In the genomic region with DNA sequence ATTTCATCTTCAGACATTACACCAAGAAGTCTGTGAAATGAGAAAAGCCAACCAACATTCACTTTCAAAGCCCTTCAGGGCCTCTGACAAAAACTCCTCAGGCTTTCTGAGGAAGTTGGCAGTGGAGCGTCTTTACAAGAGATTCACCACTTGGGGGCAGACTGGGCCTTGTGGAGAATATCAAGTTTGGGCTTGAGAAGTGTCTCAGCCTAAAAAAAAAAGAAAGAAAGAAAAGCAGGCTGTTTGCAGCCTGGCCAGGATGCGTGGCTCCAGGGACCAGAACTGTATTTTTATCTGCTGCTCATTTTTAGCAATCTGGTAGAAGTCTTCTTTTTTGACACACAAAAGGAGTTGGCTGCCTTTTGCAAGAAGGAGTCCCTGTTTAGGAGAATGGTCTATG, we compare ENCODE assay signal across 9 mouse cellular contexts.
DNase-seq lines count a peak whose midpoint lies in the region; ATAC-seq and TF ChIP-seq lines count a peak whose summit lies in the region.
"Had no signal": no experiment of that assay in that cellular context is flagged by ENCODE, and none has a peak within 500 bp of the region (broad histone marks: within the 10 kb centered on the region; RNA-seq: fewer than 3 reads in every experiment).

No protein-coding gene starts in this region.

- no peaks in the 10 kb centered on the region for H3K36me3 ChIP-seq in forebrain, embryonic 10.5 days (replicated peaks)
- no peaks in the 10 kb centered on the region for H3K36me3 ChIP-seq in forebrain, embryonic 12.5 days (replicated peaks)
- H3K36me3 ChIP-seq in MEL (ENCODE audit: control insufficient read depth in 1 of 2, insufficient read depth in 2 of 2, low read length in 2 of 2) = no peaks in the 10 kb centered on the region
- no peaks in the 10 kb centered on the region for H3K36me3 ChIP-seq in small intestine, adult 2 months (ENCODE audit: control insufficient read depth, insufficient read depth, low read length)
- H3K36me3 ChIP-seq: hindbrain, embryonic 15.5 days had no signal

- H3K4me1 ChIP-seq in forebrain, embryonic 10.5 days = 0 out of 2 replicates have a peak, but pooled peaks cover 4% of the 10 kb centered on the region
- no peaks in the 10 kb centered on the region for H3K4me1 ChIP-seq in forebrain, embryonic 12.5 days
- no peaks in the 10 kb centered on the region for H3K4me1 ChIP-seq in MEL (ENCODE audit: control insufficient read depth in 1 of 2, insufficient read depth in 2 of 2, low read length in 2 of 2)
- H3K4me1 ChIP-seq in small intestine, adult 2 months (ENCODE audit: control insufficient read depth, insufficient read depth, insufficient read length, low read length) = no peaks in the 10 kb centered on the region

- H3K9me3 ChIP-seq in forebrain, embryonic 10.5 days = peaks cover 7% of the 10 kb centered on the region
- H3K9me3 ChIP-seq in forebrain, embryonic 12.5 days = peaks cover 4% of the 10 kb centered on the region
- H3K9me3 ChIP-seq in MEL (replicated peaks; ENCODE audit: insufficient read depth, low read length) = no peaks in the 10 kb centered on the region
- H3K9me3 ChIP-seq: hindbrain, embryonic 15.5 days had no signal

- no peak for TF ChIP-seq POLR2A in MEL (IDR thresholded peaks at IDR 0.05; ENCODE audit: control insufficient read depth in 1 of 2, insufficient read depth in 1 of 2, low read depth in 1 of 2, low read length in 2 of 2, poor library complexity in 1 of 2)
- no peak for TF ChIP-seq POLR2A in small intestine, adult 2 months (IDR thresholded peaks at IDR 0.05; ENCODE audit: low read depth, low read length)

- no peaks in the 10 kb centered on the region for H3K79me2 ChIP-seq in MEL (ENCODE audit: control insufficient read depth, insufficient read depth, low read length, poor library complexity)

- peak; percentile 46 for TF ChIP-seq RAD21 in MEL (IDR thresholded peaks at IDR 0.05; ENCODE audit: low read depth, low read length)

- H3K4me3 ChIP-seq in forebrain, embryonic 10.5 days = no peak overlapping the region
- no peak overlapping the region for H3K4me3 ChIP-seq in forebrain, embryonic 12.5 days (replicated peaks)
- H3K4me3 ChIP-seq in MEL (ENCODE audit: control insufficient read depth in 1 of 2, insufficient read depth in 1 of 2, low read depth in 2 of 2, low read length in 2 of 2) = no peak overlapping the region
- no peak overlapping the region for H3K4me3 ChIP-seq in layer of hippocampus, adult 2 months
- H3K4me3 ChIP-seq in small intestine, adult 2 months (ENCODE audit: low read depth, low read length) = no peak overlapping the region
- H3K4me3 ChIP-seq: hindbrain, embryonic 15.5 days had no signal

- no peak overlapping the region for H3K27ac ChIP-seq in forebrain, embryonic 10.5 days
- no peak overlapping the region for H3K27ac ChIP-seq in forebrain, embryonic 12.5 days
- no peak overlapping the region for H3K27ac ChIP-seq in MEL (ENCODE audit: control insufficient read depth, low read depth, low read length)
- H3K27ac ChIP-seq in layer of hippocampus, adult 2 months = no peak overlapping the region
- H3K27ac ChIP-seq in small intestine, adult 2 months (ENCODE audit: insufficient read depth, low read depth, low read length) = no peak overlapping the region
- H3K27ac ChIP-seq: hindbrain, embryonic 15.5 days had no signal

- 6% methylated on average over 2 of the region's 2 CpGs for WGBS in forebrain, embryonic 10.5 days
- 5% methylated on average over 2 of the region's 2 CpGs for whole genome bisulfite sequencing in forebrain, embryonic 12.5 days
- WGBS in small intestine, adult 2 months = 2% methylated on average over 2 of the region's 2 CpGs

- H3K27me3 ChIP-seq in forebrain, embryonic 10.5 days (ENCODE audit: poor library complexity, severe bottlenecking) = 0 out of 2 replicates have a peak, but pooled peaks cover 13% of the 10 kb centered on the region
- peaks cover 14% of the 10 kb centered on the region for H3K27me3 ChIP-seq in forebrain, embryonic 12.5 days
- H3K27me3 ChIP-seq in MEL (ENCODE audit: control insufficient read depth in 1 of 2, insufficient read depth in 2 of 2, low read length in 2 of 2) = no peaks in the 10 kb centered on the region
- no peaks in the 10 kb centered on the region for H3K27me3 ChIP-seq in small intestine, adult 2 months (ENCODE audit: control insufficient read depth, insufficient read depth, low read length)
- H3K27me3 ChIP-seq: hindbrain, embryonic 15.5 days had no signal

- no peak for ATAC-seq in forebrain, embryonic 12.5 days (ENCODE audit: low FRiP score)

- H3K9ac ChIP-seq in forebrain, embryonic 12.5 days = no peak overlapping the region
- H3K9ac ChIP-seq in MEL (ENCODE audit: control insufficient read depth, low read depth, low read length, poor library complexity, severe bottlenecking) = no peak overlapping the region
- H3K9ac ChIP-seq: hindbrain, embryonic 15.5 days had no signal

- DNase-seq in forebrain, embryonic 10.5 days (ENCODE audit: extremely low spot score, low spot score) = peak; percentile 48
- peak; percentile 19 for DNase-seq in MEL (ENCODE audit: low read depth, low spot score)
- peak; percentile 81 to 86 for DNase-seq in cerebellum, postnatal 14 days
- peak; percentile 45 to 49 for DNase-seq in gastrocnemius, adult 8-10 months (ENCODE audit: low spot score in 2 of 2)
- peak; percentile 81 to 82 for DNase-seq in layer of hippocampus, adult 2 months (ENCODE audit: low spot score in 2 of 2)
- DNase-seq in lung, postnatal 25 days (ENCODE audit: low spot score) = peak; percentile 39

- no peak overlapping the region for H3K4me2 ChIP-seq in forebrain, embryonic 12.5 days
- H3K4me2 ChIP-seq: hindbrain, embryonic 15.5 days had no signal

- no peak for TF ChIP-seq EP300 in MEL (IDR thresholded peaks at IDR 0.05; ENCODE audit: low read depth in 1 of 2, low read length in 2 of 2)

- peak in 2 of 3 experiments; percentile 47 to 49; a peak in 4 of 6 replicates for TF ChIP-seq CTCF in MEL (IDR thresholded peaks at IDR 0.05 in 2 of 3, conservative IDR thresholded peaks at IDR 0.05 in 1 of 3; ENCODE audit: control insufficient read depth in 1 of 3, insufficient read depth in 1 of 3, low read depth in 2 of 3, low read length in 3 of 3, poor library complexity in 1 of 3, severe bottlenecking in 1 of 3)
- TF ChIP-seq CTCF in layer of hippocampus, adult 2 months (conservative IDR thresholded peaks at IDR 0.05) = peak; percentile 93
- peak; percentile 31; the same call in 1 of the 2 replicates for TF ChIP-seq CTCF in small intestine, adult 2 months (IDR thresholded peaks at IDR 0.05; ENCODE audit: extremely low read depth, insufficient read length, insufficient replicate concordance, low read depth, low read length)

TF ChIP-seq in MEL, 35 proteins besides CTCF, POLR2A, EP300 and RAD21:
- TF ChIP-seq SMC3 (IDR thresholded peaks at IDR 0.05; ENCODE audit: low read depth, low read length) = peak; percentile 39
- TF ChIP-seq ZC3H11A (IDR thresholded peaks at IDR 0.05; ENCODE audit: low read depth, low read length) = no peak; the same call in 1 of the 2 replicates

Comparison
In these comparisons a context has a peak if more than half of its experiments do, and no peak if none do; other contexts are left out.
1. DNase-seq: peak in every context shown above with its lines; median percentile 84 in cerebellum, postnatal 14 days; 82 in layer of hippocampus, adult 2 months; 48 in forebrain, embryonic 10.5 days; 47 in gastrocnemius, adult 8-10 months; 39 in lung, postnatal 25 days; 19 in MEL.
2. CTCF ChIP-seq: peak in every context shown above with its lines; median percentile 93 in layer of hippocampus, adult 2 months; 48 in MEL; 31 in small intestine, adult 2 months.